Mouse (Mus musculus): ENCODE results near the gene Scaper. TPM values are rescaled to one million over a fixed set of nuclear protein-coding genes. Genes with fewer than 3 reads are reported as not detected.

The Scaper gene
- polyA plus RNA-seq, 1 experiment from 2014 or later = 12.3 TPM

DNA sequence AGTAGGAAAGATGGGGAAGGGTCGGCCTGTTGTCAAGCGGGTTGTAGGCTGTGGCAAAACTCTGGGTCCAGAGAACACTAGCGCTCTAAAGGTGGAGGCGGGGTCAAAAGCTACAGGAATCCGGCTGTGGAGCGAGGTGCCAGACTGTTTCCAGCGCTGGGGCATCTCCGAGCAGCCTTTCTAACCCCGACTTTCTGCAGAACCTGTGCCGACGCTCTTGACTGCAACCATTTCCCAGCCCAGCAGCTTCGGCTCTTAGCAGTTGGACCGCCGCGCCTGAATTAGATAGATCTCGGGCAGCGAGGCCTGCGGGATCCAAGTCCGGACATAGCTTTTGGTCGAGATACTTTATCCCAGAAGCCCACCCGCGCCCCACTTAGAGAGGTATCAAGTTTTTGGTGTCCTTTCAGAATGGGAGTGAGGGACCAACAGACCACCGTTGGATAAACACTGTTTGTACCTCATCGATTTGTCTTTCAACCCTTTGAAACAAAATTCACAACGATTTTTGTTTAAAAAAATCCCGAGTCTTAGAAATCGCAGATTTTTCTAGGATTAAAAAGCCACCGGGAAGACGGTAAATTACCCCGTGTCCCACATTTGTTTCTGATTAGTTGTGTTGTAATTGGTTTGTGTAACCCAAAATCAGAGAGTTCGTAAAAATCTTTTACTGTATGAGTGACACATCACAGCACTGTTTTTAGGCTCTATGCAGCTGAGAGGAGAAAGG is 398.1 kb downstream of the Scaper start:
- WGBS = 3% methylated on average over 31 of the region's 31 CpGs
- peak overlapping the region; percentile 49 for H3K4me3 ChIP-seq (replicated peaks)
- ATAC-seq (ENCODE audit: insufficient number of reproducible peaks, low FRiP score, low TSS enrichment, low read depth) = no peak
- H3K27me3 ChIP-seq = peaks cover 77% of the 10 kb centered on the region
- no peaks in the 10 kb centered on the region for H3K36me3 ChIP-seq
- H3K27ac ChIP-seq (replicated peaks) = no peak overlapping the region
- no peak overlapping the region for H3K9ac ChIP-seq
- peak overlapping the region; percentile 87 for H3K4me2 ChIP-seq (replicated peaks)
- no peaks in the 10 kb centered on the region for H3K9me3 ChIP-seq (replicated peaks)
- H3K4me1 ChIP-seq = peaks cover 47% of the 10 kb centered on the region

- Histone ChIP-seq H3K27me3 (peaks cover 69% of the 10 kb centered on the region), H3K27ac (replicated peaks) (no peak overlapping the region), H3K9me3 (replicated peaks) (no peaks in the 10 kb centered on the region), H3K4me3 (replicated peaks) (no peak overlapping the region), H3K4me1 (peaks cover 39% of the 10 kb centered on the region), H3K9ac (no peak overlapping the region), H3K36me3 (no peaks in the 10 kb centered on the region), H3K4me2 (replicated peaks) (no peak overlapping the region)
- WGBS = 19% methylated on average over 1 of the region's 1 CpGs
- no peak for ATAC-seq (ENCODE audit: insufficient number of reproducible peaks, low FRiP score, low TSS enrichment, low read depth)
Measured at GRCm38 (mm10) chr9:55539006-55539405, 398.9 kb downstream of the Scaper start.

- Histone ChIP-seq H3K36me3 (no peaks in the 10 kb centered on the region), H3K27me3 (peaks cover 62% of the 10 kb centered on the region), H3K9ac (no peak within 1 kb of the TSS), H3K4me1 (peaks cover 35% of the 10 kb centered on the region), H3K9me3 (replicated peaks) (no peaks in the 10 kb centered on the region), H3K4me2 (replicated peaks) (peak within 1 kb of the TSS; percentile 2; the same call in 1 of the 2 replicates), H3K27ac (replicated peaks) (no peak within 1 kb of the TSS), H3K4me3 (replicated peaks) (peak within 1 kb of the TSS; percentile 49)
- 8% methylated on average over 4 of the region's 4 CpGs for WGBS
- no peak for ATAC-seq (ENCODE audit: insufficient number of reproducible peaks, low FRiP score, low TSS enrichment, low read depth)
Measured at GRCm38 (mm10) chr9:55538377-55538776, 399.5 kb downstream of the Scaper start, which contains the start of gene Isl2. TSS of gene Isl2 (plus strand) at chr9:55538672.

DNA sequence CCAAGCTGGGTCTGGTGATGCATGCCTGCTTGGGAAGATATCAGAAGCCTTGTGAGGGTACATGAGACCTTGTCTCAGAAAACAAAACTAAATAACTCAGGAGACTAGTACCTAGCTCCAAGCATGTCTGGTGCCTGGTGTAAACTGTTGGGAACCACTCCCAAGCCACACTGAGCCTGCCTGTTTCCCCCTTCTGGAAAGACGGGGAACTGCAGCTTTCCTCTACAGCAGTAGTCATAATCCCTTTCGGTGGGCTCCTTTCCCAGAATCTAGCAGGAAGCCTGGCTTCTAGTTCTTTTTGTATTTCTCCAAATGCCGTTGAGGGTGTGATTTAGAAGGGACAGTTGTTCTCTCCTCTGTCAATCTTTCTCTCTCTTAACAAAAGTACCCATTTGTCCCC is 402.0 kb downstream of the Scaper start:
- Histone ChIP-seq H3K36me3 (no peaks in the 10 kb centered on the region), H3K4me2 (replicated peaks) (no peak overlapping the region), H3K9ac (no peak overlapping the region), H3K9me3 (replicated peaks) (no peaks in the 10 kb centered on the region), H3K27me3 (peaks cover 44% of the 10 kb centered on the region), H3K27ac (replicated peaks) (no peak overlapping the region), H3K4me3 (replicated peaks) (no peak overlapping the region), H3K4me1 (peaks cover 18% of the 10 kb centered on the region)
- ATAC-seq (ENCODE audit: insufficient number of reproducible peaks, low FRiP score, low TSS enrichment, low read depth) = no peak
- WGBS = 28% methylated on average over 3 of the region's 3 CpGs

DNA sequence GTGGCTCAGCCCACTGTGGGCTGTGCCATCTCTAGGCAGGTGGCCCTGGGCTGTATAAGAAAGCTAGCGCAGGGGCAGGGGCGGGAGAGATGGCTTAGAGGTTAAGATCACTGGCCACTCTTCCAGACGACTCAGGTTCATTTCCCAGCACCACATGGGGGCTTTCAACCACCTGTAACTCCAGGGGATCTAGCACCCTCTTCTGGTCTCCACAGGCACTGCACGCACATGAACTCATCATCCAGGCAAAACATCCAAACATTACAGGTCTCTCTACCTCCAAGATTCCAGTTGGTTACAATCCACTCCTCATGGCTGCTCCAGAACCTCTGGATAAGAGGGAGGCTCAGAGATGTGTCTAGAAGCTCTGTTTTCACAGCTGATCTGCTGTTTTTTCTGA is 412.2 kb downstream of the Scaper start:
- H3K27me3 ChIP-seq = no peaks in the 10 kb centered on the region; the same call in 1 of the 2 replicates
- ATAC-seq (ENCODE audit: insufficient number of reproducible peaks, low FRiP score, low TSS enrichment, low read depth) = no peak

GRCm38 (mm10) chr9:55512027-55512543 is 425.8 kb downstream of the Scaper start, which contains the start of gene Etfa:
TSS of gene Etfa (minus strand) at chr9:55512243.
- peak within 1 kb of the TSS; percentile 94 for H3K9ac ChIP-seq
- 0 out of 2 replicates have a peak, but pooled peaks cover 7% of the 10 kb centered on the region for H3K27me3 ChIP-seq
- peak within 1 kb of the TSS; percentile 82 for H3K4me2 ChIP-seq (replicated peaks)
- H3K4me1 ChIP-seq = peaks cover 16% of the 10 kb centered on the region
- under 1% methylated on average over 47 of the region's 47 CpGs for WGBS
- H3K27ac ChIP-seq (replicated peaks) = peak within 1 kb of the TSS; percentile 93
- peak; percentile 99 for ATAC-seq (ENCODE audit: insufficient number of reproducible peaks, low FRiP score, low TSS enrichment, low read depth)
- no peaks in the 10 kb centered on the region for H3K36me3 ChIP-seq
- H3K4me3 ChIP-seq (replicated peaks) = peak within 1 kb of the TSS; percentile 91
- no peaks in the 10 kb centered on the region for H3K9me3 ChIP-seq (replicated peaks)

More for the DNA sequence above, 412.2 kb downstream of the Scaper start:
- 36% methylated on average over 4 of the region's 4 CpGs for WGBS
- no peaks in the 10 kb centered on the region for H3K36me3 ChIP-seq
- H3K9ac ChIP-seq = no peak overlapping the region
- H3K4me2 ChIP-seq (replicated peaks) = no peak overlapping the region
- no peak overlapping the region for H3K27ac ChIP-seq (replicated peaks)
- no peaks in the 10 kb centered on the region for H3K4me1 ChIP-seq
- no peaks in the 10 kb centered on the region for H3K9me3 ChIP-seq (replicated peaks)
- no peak overlapping the region for H3K4me3 ChIP-seq (replicated peaks)

- peak; percentile 58; the same call in 1 of the 2 replicates for ATAC-seq (ENCODE audit: insufficient number of reproducible peaks, low FRiP score, low TSS enrichment, low read depth)
- Histone ChIP-seq H3K27me3 (0 out of 2 replicates have a peak, but pooled peaks cover 7% of the 10 kb centered on the region), H3K27ac (replicated peaks) (peak overlapping the region; percentile 93), H3K4me3 (replicated peaks) (peak overlapping the region; percentile 91), H3K9me3 (replicated peaks) (no peaks in the 10 kb centered on the region), H3K4me2 (replicated peaks) (peak overlapping the region; percentile 82), H3K4me1 (peaks cover 16% of the 10 kb centered on the region), H3K36me3 (no peaks in the 10 kb centered on the region), H3K9ac (peak overlapping the region; percentile 94)
- WGBS = under 1% methylated on average over 31 of the region's 32 CpGs
Measured at GRCm38 (mm10) chr9:55511521-55511993, 426.4 kb downstream of the Scaper start.

- Histone ChIP-seq H3K9ac (no peak overlapping the region), H3K4me3 (replicated peaks) (peak overlapping the region; percentile 91)
Measured at GRCm38 (mm10) chr9:55510651-55511235, 427.2 kb downstream of the Scaper start.

GRCm38 (mm10) chr9:55509731-55510130 is 428.2 kb downstream of the Scaper start:
- H3K36me3 ChIP-seq = no peaks in the 10 kb centered on the region
- no peaks in the 10 kb centered on the region for H3K9me3 ChIP-seq (replicated peaks)
- H3K4me1 ChIP-seq = peaks cover 16% of the 10 kb centered on the region
- H3K4me3 ChIP-seq (replicated peaks) = no peak overlapping the region
- ATAC-seq (ENCODE audit: insufficient number of reproducible peaks, low FRiP score, low TSS enrichment, low read depth) = no peak
- WGBS = 87% methylated on average over 1 of the region's 1 CpGs
- 0 out of 2 replicates have a peak, but pooled peaks cover 7% of the 10 kb centered on the region for H3K27me3 ChIP-seq
- no peak overlapping the region for H3K27ac ChIP-seq (replicated peaks)
- H3K4me2 ChIP-seq (replicated peaks) = no peak overlapping the region
- no peak overlapping the region for H3K9ac ChIP-seq

More at GRCm38 (mm10) chr9:55510651-55511235, 427.2 kb downstream of the Scaper start:
- Histone ChIP-seq H3K4me1 (peaks cover 16% of the 10 kb centered on the region), H3K27me3 (0 out of 2 replicates have a peak, but pooled peaks cover 7% of the 10 kb centered on the region), H3K27ac (replicated peaks) (no peak overlapping the region), H3K4me2 (replicated peaks) (peak overlapping the region; percentile 82), H3K9me3 (replicated peaks) (no peaks in the 10 kb centered on the region), H3K36me3 (no peaks in the 10 kb centered on the region)
- 83% methylated on average over 10 of the region's 10 CpGs for WGBS
- no peak for ATAC-seq (ENCODE audit: insufficient number of reproducible peaks, low FRiP score, low TSS enrichment, low read depth)

GRCm38 (mm10) chr9:55508701-55509100 is 429.2 kb downstream of the Scaper start:
- no peaks in the 10 kb centered on the region for H3K9me3 ChIP-seq (replicated peaks)
- H3K27me3 ChIP-seq = 0 out of 2 replicates have a peak, but pooled peaks cover 2% of the 10 kb centered on the region
- WGBS = 75% methylated on average over 4 of the region's 4 CpGs
- peaks cover 16% of the 10 kb centered on the region for H3K4me1 ChIP-seq
- H3K4me2 ChIP-seq (replicated peaks) = no peak overlapping the region
- no peak overlapping the region for H3K27ac ChIP-seq (replicated peaks)
- ATAC-seq (ENCODE audit: insufficient number of reproducible peaks, low FRiP score, low TSS enrichment, low read depth) = no peak
- no peaks in the 10 kb centered on the region for H3K36me3 ChIP-seq
- H3K4me3 ChIP-seq (replicated peaks) = no peak overlapping the region
- H3K9ac ChIP-seq = no peak overlapping the region

GRCm38 (mm10) chr9:55507922-55508321 is 430.0 kb downstream of the Scaper start:
- no peak overlapping the region for H3K4me2 ChIP-seq (replicated peaks)
- H3K36me3 ChIP-seq = no peaks in the 10 kb centered on the region
- WGBS = 71% methylated on average over 3 of the region's 3 CpGs
- no peak overlapping the region for H3K4me3 ChIP-seq (replicated peaks)
- H3K9me3 ChIP-seq (replicated peaks) = no peaks in the 10 kb centered on the region
- H3K27me3 ChIP-seq = no peaks in the 10 kb centered on the region
- H3K4me1 ChIP-seq = peaks cover 16% of the 10 kb centered on the region
- no peak overlapping the region for H3K27ac ChIP-seq (replicated peaks)
- no peak for ATAC-seq (ENCODE audit: insufficient number of reproducible peaks, low FRiP score, low TSS enrichment, low read depth)
- H3K9ac ChIP-seq = no peak overlapping the region

Data from embryonic facial prominence, embryonic 15.5 days (tissue).